Comparison of ENCODE assay signal across 25 mouse cellular contexts in the genomic region with DNA sequence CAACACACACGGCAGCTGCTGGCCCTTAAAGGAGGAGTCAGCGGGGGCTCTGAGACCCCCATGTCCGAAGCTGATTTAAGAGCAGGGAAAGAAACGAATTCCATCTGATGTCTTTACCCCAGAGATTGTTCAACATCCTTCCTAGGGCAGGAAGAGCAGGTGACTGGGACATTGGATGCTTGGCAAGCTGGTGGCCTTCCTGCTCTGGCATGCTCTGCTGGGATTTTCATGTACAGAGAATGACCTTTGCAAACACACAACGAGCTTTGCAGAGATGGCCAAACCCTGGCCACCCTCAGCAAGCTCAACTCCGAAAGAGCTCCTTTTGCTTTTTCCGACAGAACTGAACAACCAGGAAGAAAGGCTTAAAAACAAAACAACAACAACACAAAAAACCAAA.
DNase-seq lines count a peak whose midpoint lies in the region; ATAC-seq and TF ChIP-seq lines count a peak whose summit lies in the region.
"Had no signal": no experiment of that assay in that cellular context is flagged by ENCODE, and none has a peak within 500 bp of the region (broad histone marks: within the 10 kb centered on the region; RNA-seq: fewer than 3 reads in every experiment).

No protein-coding gene starts in this region.

- H3K4me1 ChIP-seq in forebrain, embryonic 11.5 days (replicated peaks; ENCODE audit: control insufficient read depth, insufficient read depth, low read length), result peaks cover 11% of the 10 kb centered on the region; the same call in 1 of the 2 replicates
- H3K4me1 ChIP-seq in forebrain, embryonic 10.5 days, result peaks cover 27% of the 10 kb centered on the region
- H3K4me1 ChIP-seq in heart, embryonic 12.5 days (replicated peaks), result peaks cover 25% of the 10 kb centered on the region
- H3K4me1 ChIP-seq in kidney, embryonic 16.5 days (ENCODE audit: insufficient read depth, low read length), result peaks cover 37% of the 10 kb centered on the region
- peaks cover 46% of the 10 kb centered on the region for H3K4me1 ChIP-seq in spleen, adult 2 months (ENCODE audit: control insufficient read depth, insufficient read depth, insufficient read length)

- no peak for TF ChIP-seq POLR2A in spleen, adult 2 months (IDR thresholded peaks at IDR 0.05; ENCODE audit: low read depth, low read length)

- peak; percentile 22 for DNase-seq in forebrain, embryonic 11.5 days (ENCODE audit: low spot score)
- no peak for DNase-seq in forebrain, embryonic 10.5 days (ENCODE audit: extremely low spot score, low spot score)
- no peak for DNase-seq in heart, postnatal 10 days
- DNase-seq in kidney, postnatal 10 days, result no peak
- no peak for DNase-seq in spleen, adult 2 months (ENCODE audit: low read depth in 1 of 2, low spot score in 2 of 2)
- DNase-seq in spleen, postnatal 10 days (ENCODE audit: low spot score in 2 of 2), result no peak
- DNase-seq: adrenal gland, adult 8-10 months; cerebellum, adult 11 months; cerebellum, adult 9-10 months; cerebellum, postnatal 36 days; kidney, adult 9 months; kidney, postnatal 36 days; lung, adult 2 months had no signal

- H3K4me3 ChIP-seq in forebrain, embryonic 11.5 days (ENCODE audit: low read depth, low read length), result no peak overlapping the region
- H3K4me3 ChIP-seq in forebrain, embryonic 10.5 days, result no peak overlapping the region
- H3K4me3 ChIP-seq in heart, embryonic 12.5 days, result no peak overlapping the region
- H3K4me3 ChIP-seq in kidney, embryonic 16.5 days (ENCODE audit: low read length), result no peak overlapping the region
- no peak overlapping the region for H3K4me3 ChIP-seq in spleen, adult 2 months (ENCODE audit: extremely low read depth, insufficient read depth, insufficient read length)
- H3K4me3 ChIP-seq: forebrain, embryonic 15.5 days; hindbrain, embryonic 12.5 days; layer of hippocampus, adult 2 months; limb, embryonic 13.5 days; liver, embryonic 12.5 days; midbrain, embryonic 13.5 days; neural tube, embryonic 13.5 days; stomach, embryonic 15.5 days had no signal

- H3K27me3 ChIP-seq in forebrain, embryonic 11.5 days (ENCODE audit: control insufficient read depth, insufficient read depth, low read length), result no peaks in the 10 kb centered on the region
- H3K27me3 ChIP-seq in forebrain, embryonic 10.5 days (ENCODE audit: poor library complexity, severe bottlenecking), result peaks cover 8% of the 10 kb centered on the region; the same call in 1 of the 2 replicates
- H3K27me3 ChIP-seq in heart, embryonic 12.5 days (replicated peaks), result no peaks in the 10 kb centered on the region
- H3K27me3 ChIP-seq in kidney, embryonic 16.5 days (ENCODE audit: insufficient read depth, low read length), result no peaks in the 10 kb centered on the region
- no peaks in the 10 kb centered on the region for H3K27me3 ChIP-seq in spleen, adult 2 months (ENCODE audit: control insufficient read depth, insufficient read depth, low read length)
- H3K27me3 ChIP-seq: forebrain, embryonic 15.5 days; hindbrain, embryonic 12.5 days; limb, embryonic 13.5 days; midbrain, embryonic 13.5 days; neural tube, embryonic 13.5 days; stomach, embryonic 15.5 days had no signal

- intact Hi-C loops in heart, postnatal 10 days (cut with DNase I), result no loop called here

- H3K27ac ChIP-seq in forebrain, embryonic 11.5 days (ENCODE audit: low read depth, low read length), result no peak overlapping the region
- no peak overlapping the region for H3K27ac ChIP-seq in forebrain, embryonic 10.5 days
- 0 out of 2 replicates have a peak overlapping the region, but pooled peaks have one; percentile 73 for H3K27ac ChIP-seq in heart, embryonic 12.5 days (ENCODE audit: poor library complexity, severe bottlenecking)
- peak overlapping the region; percentile 50; the same call in 1 of the 2 replicates for H3K27ac ChIP-seq in kidney, embryonic 16.5 days (ENCODE audit: low read length)
- peak overlapping the region; percentile 88 for H3K27ac ChIP-seq in spleen, adult 2 months (ENCODE audit: insufficient read depth, low read length)
- H3K27ac ChIP-seq: forebrain, embryonic 15.5 days; hindbrain, embryonic 12.5 days; hindbrain, postnatal 0 days; layer of hippocampus, adult 2 months; limb, embryonic 13.5 days; midbrain, embryonic 13.5 days; neural tube, embryonic 13.5 days had no signal

- no peak overlapping the region for H3K9ac ChIP-seq in forebrain, embryonic 11.5 days (ENCODE audit: low read length)
- H3K9ac ChIP-seq in heart, embryonic 12.5 days, result no peak overlapping the region
- no peak overlapping the region for H3K9ac ChIP-seq in kidney, embryonic 16.5 days (replicated peaks; ENCODE audit: low read length)
- H3K9ac ChIP-seq: forebrain, embryonic 15.5 days; hindbrain, embryonic 12.5 days; limb, embryonic 13.5 days; midbrain, embryonic 13.5 days; neural tube, embryonic 13.5 days; stomach, embryonic 15.5 days had no signal

- no peak overlapping the region for H3K4me2 ChIP-seq in forebrain, embryonic 11.5 days (ENCODE audit: low read depth, low read length, severe bottlenecking)
- no peak overlapping the region for H3K4me2 ChIP-seq in heart, embryonic 12.5 days
- H3K4me2 ChIP-seq in kidney, embryonic 16.5 days (replicated peaks; ENCODE audit: low read depth, low read length), result 0 out of 2 replicates have a peak overlapping the region, but pooled peaks have one; percentile 0
- H3K4me2 ChIP-seq: forebrain, embryonic 15.5 days; hindbrain, embryonic 12.5 days; limb, embryonic 13.5 days; liver, embryonic 12.5 days; midbrain, embryonic 13.5 days; neural tube, embryonic 13.5 days had no signal

- no peaks in the 10 kb centered on the region for H3K36me3 ChIP-seq in forebrain, embryonic 11.5 days (ENCODE audit: control insufficient read depth, insufficient read depth, low read length)
- H3K36me3 ChIP-seq in forebrain, embryonic 10.5 days (replicated peaks), result no peaks in the 10 kb centered on the region
- H3K36me3 ChIP-seq in heart, embryonic 12.5 days, result no peaks in the 10 kb centered on the region
- H3K36me3 ChIP-seq in kidney, embryonic 16.5 days (ENCODE audit: insufficient read depth, low read length), result no peaks in the 10 kb centered on the region
- no peaks in the 10 kb centered on the region for H3K36me3 ChIP-seq in spleen, adult 2 months (ENCODE audit: control insufficient read depth, insufficient read depth, low read length)
- H3K36me3 ChIP-seq: forebrain, embryonic 15.5 days; G1E; hindbrain, embryonic 12.5 days; limb, embryonic 13.5 days; liver, embryonic 12.5 days; midbrain, embryonic 13.5 days; neural tube, embryonic 13.5 days; stomach, embryonic 15.5 days had no signal

- no peaks in the 10 kb centered on the region for H3K9me3 ChIP-seq in forebrain, embryonic 11.5 days (ENCODE audit: control insufficient read depth, low read length)
- H3K9me3 ChIP-seq in forebrain, embryonic 10.5 days, result no peaks in the 10 kb centered on the region
- no peaks in the 10 kb centered on the region for H3K9me3 ChIP-seq in heart, embryonic 12.5 days (replicated peaks)
- H3K9me3 ChIP-seq in kidney, embryonic 16.5 days (ENCODE audit: low read length), result no peaks in the 10 kb centered on the region
- H3K9me3 ChIP-seq: forebrain, embryonic 15.5 days; G1E; hindbrain, embryonic 12.5 days; limb, embryonic 13.5 days; liver, embryonic 12.5 days; midbrain, embryonic 13.5 days; neural tube, embryonic 13.5 days; stomach, embryonic 15.5 days had no signal

- no peak for TF ChIP-seq CTCF in spleen, adult 2 months (IDR thresholded peaks at IDR 0.05; ENCODE audit: extremely low read depth, insufficient read depth, insufficient read length, insufficient replicate concordance)

- ATAC-seq in forebrain, embryonic 11.5 days (replicated peaks; ENCODE audit: low FRiP score), result no peak
- ATAC-seq in heart, embryonic 12.5 days (ENCODE audit: insufficient number of reproducible peaks, low FRiP score), result no peak
- no peak for ATAC-seq in kidney, embryonic 16.5 days (ENCODE audit: low FRiP score, low TSS enrichment)
- ATAC-seq: forebrain, embryonic 15.5 days; hindbrain, postnatal 0 days; midbrain, embryonic 13.5 days had no signal

- 91% methylated on average over 7 of the region's 7 CpGs for WGBS in forebrain, embryonic 11.5 days
- 87% methylated on average over 7 of the region's 7 CpGs for WGBS in forebrain, embryonic 10.5 days
- WGBS in heart, embryonic 12.5 days, result 69% methylated on average over 7 of the region's 7 CpGs
- WGBS in kidney, embryonic 16.5 days, result 46% methylated on average over 7 of the region's 7 CpGs
- 76% methylated on average over 7 of the region's 7 CpGs for WGBS in spleen, adult 2 months

Comparison
In these comparisons a context has a peak if more than half of its experiments do, and no peak if none do; other contexts are left out.
1. H3K27ac ChIP-seq: peak in heart, embryonic 12.5 days (single experiment), kidney, embryonic 16.5 days (single experiment) and spleen, adult 2 months (single experiment); none in forebrain, embryonic 11.5 days (single experiment) and forebrain, embryonic 10.5 days (single experiment).